ENCODE assay signal across 11 mouse cellular contexts in genomic region chr9:84117337-84117736, GRCm38 (mm10).
DNase-seq lines count a peak whose midpoint lies in the region; ATAC-seq and TF ChIP-seq lines count a peak whose summit lies in the region.
"Had no signal": no experiment of that assay in that cellular context is flagged by ENCODE, and none has a peak within 500 bp of the region (broad histone marks: within the 10 kb centered on the region; RNA-seq: fewer than 3 reads in every experiment).

No protein-coding gene starts in this region.

- no peak overlapping the region for H3K4me2 ChIP-seq in hindbrain, embryonic 13.5 days
- H3K4me2 ChIP-seq in hindbrain, embryonic 16.5 days (ENCODE audit: low read length), result no peak overlapping the region
- no peak overlapping the region for H3K4me2 ChIP-seq in neural tube, embryonic 11.5 days (ENCODE audit: low read depth)
- no peak overlapping the region for H3K4me2 ChIP-seq in neural tube, embryonic 15.5 days
- no peak overlapping the region for H3K4me2 ChIP-seq in stomach, embryonic 14.5 days (replicated peaks; ENCODE audit: low read depth, low read length)

- H3K9me3 ChIP-seq in hindbrain, embryonic 13.5 days, result no peaks in the 10 kb centered on the region
- H3K9me3 ChIP-seq in hindbrain, embryonic 16.5 days (ENCODE audit: control insufficient read depth, low read length), result no peaks in the 10 kb centered on the region
- H3K9me3 ChIP-seq in neural tube, embryonic 11.5 days (ENCODE audit: control insufficient read depth, low read length), result no peaks in the 10 kb centered on the region
- no peaks in the 10 kb centered on the region for H3K9me3 ChIP-seq in neural tube, embryonic 15.5 days (replicated peaks)
- H3K9me3 ChIP-seq in stomach, embryonic 14.5 days (ENCODE audit: control insufficient read depth, low read depth, low read length), result no peaks in the 10 kb centered on the region

- 79% methylated on average over 5 of the region's 5 CpGs for WGBS in hindbrain, embryonic 13.5 days
- WGBS in hindbrain, embryonic 16.5 days, result 70% methylated on average over 5 of the region's 5 CpGs
- 59% methylated on average over 5 of the region's 5 CpGs for WGBS in neural tube, embryonic 11.5 days
- WGBS in neural tube, embryonic 15.5 days, result 64% methylated on average over 5 of the region's 5 CpGs
- 47% methylated on average over 5 of the region's 5 CpGs for WGBS in stomach, embryonic 14.5 days

- ATAC-seq in hindbrain, embryonic 13.5 days (ENCODE audit: low FRiP score), result 0 out of 2 replicates have a peak, but pooled peaks have one; percentile 49
- no peak for ATAC-seq in hindbrain, embryonic 16.5 days
- no peak for ATAC-seq in neural tube, embryonic 11.5 days (ENCODE audit: insufficient read depth, low FRiP score, low TSS enrichment)
- no peak for ATAC-seq in neural tube, embryonic 15.5 days (ENCODE audit: low FRiP score)
- ATAC-seq in stomach, embryonic 14.5 days (ENCODE audit: insufficient number of reproducible peaks, insufficient read depth, low FRiP score, low read depth), result peak; percentile 75; the same call in 1 of the 2 replicates

- no peaks in the 10 kb centered on the region for H3K4me1 ChIP-seq in hindbrain, embryonic 13.5 days (replicated peaks)
- H3K4me1 ChIP-seq in hindbrain, embryonic 16.5 days (ENCODE audit: control insufficient read depth, insufficient read depth, low read depth, low read length), result no peaks in the 10 kb centered on the region
- no peaks in the 10 kb centered on the region for H3K4me1 ChIP-seq in neural tube, embryonic 11.5 days (ENCODE audit: control insufficient read depth, insufficient read depth, low read length)
- peaks cover 6% of the 10 kb centered on the region; the same call in 1 of the 2 replicates for H3K4me1 ChIP-seq in neural tube, embryonic 15.5 days
- no peaks in the 10 kb centered on the region for H3K4me1 ChIP-seq in cortical plate, adult 2 months (ENCODE audit: control insufficient read depth, insufficient read depth, low read length)
- no peaks in the 10 kb centered on the region for H3K4me1 ChIP-seq in stomach, embryonic 14.5 days (ENCODE audit: control insufficient read depth, insufficient read depth, low read length)

- no peak overlapping the region for H3K9ac ChIP-seq in hindbrain, embryonic 13.5 days
- H3K9ac ChIP-seq in hindbrain, embryonic 16.5 days (ENCODE audit: low read depth, low read length), result no peak overlapping the region
- H3K9ac ChIP-seq in neural tube, embryonic 11.5 days (ENCODE audit: low read length), result no peak overlapping the region
- no peak overlapping the region for H3K9ac ChIP-seq in neural tube, embryonic 15.5 days (replicated peaks)
- no peak overlapping the region for H3K9ac ChIP-seq in stomach, embryonic 14.5 days (replicated peaks; ENCODE audit: low read depth, low read length)

- H3K4me3 ChIP-seq in hindbrain, embryonic 13.5 days, result no peak overlapping the region
- no peak overlapping the region for H3K4me3 ChIP-seq in hindbrain, embryonic 16.5 days (ENCODE audit: low read length)
- H3K4me3 ChIP-seq in neural tube, embryonic 11.5 days (ENCODE audit: low read depth, low read length), result no peak overlapping the region
- H3K4me3 ChIP-seq in neural tube, embryonic 15.5 days (replicated peaks), result no peak overlapping the region
- no peak overlapping the region for H3K4me3 ChIP-seq in cortical plate, adult 2 months (ENCODE audit: insufficient read depth, low read length)
- no peak overlapping the region for H3K4me3 ChIP-seq in stomach, embryonic 14.5 days (ENCODE audit: low read depth, low read length)

- H3K36me3 ChIP-seq in hindbrain, embryonic 13.5 days, result no peaks in the 10 kb centered on the region
- H3K36me3 ChIP-seq in hindbrain, embryonic 16.5 days (ENCODE audit: control insufficient read depth, insufficient read depth, low read length), result no peaks in the 10 kb centered on the region
- H3K36me3 ChIP-seq in neural tube, embryonic 11.5 days (ENCODE audit: control insufficient read depth, insufficient read depth, low read length), result no peaks in the 10 kb centered on the region
- H3K36me3 ChIP-seq in neural tube, embryonic 15.5 days, result no peaks in the 10 kb centered on the region
- no peaks in the 10 kb centered on the region for H3K36me3 ChIP-seq in stomach, embryonic 14.5 days (ENCODE audit: control insufficient read depth, insufficient read depth, low read length)

- H3K27me3 ChIP-seq in hindbrain, embryonic 13.5 days, result no peaks in the 10 kb centered on the region
- no peaks in the 10 kb centered on the region for H3K27me3 ChIP-seq in hindbrain, embryonic 16.5 days (replicated peaks; ENCODE audit: control insufficient read depth, insufficient read depth, low read length)
- no peaks in the 10 kb centered on the region for H3K27me3 ChIP-seq in neural tube, embryonic 11.5 days (ENCODE audit: control insufficient read depth, insufficient read depth, low read length)
- no peaks in the 10 kb centered on the region for H3K27me3 ChIP-seq in neural tube, embryonic 15.5 days (replicated peaks)
- no peaks in the 10 kb centered on the region for H3K27me3 ChIP-seq in stomach, embryonic 14.5 days (ENCODE audit: control insufficient read depth, insufficient read depth, low read length)

- peak; percentile 30; the same call in 1 of the 2 replicates for TF ChIP-seq CTCF in cortical plate, adult 2 months (IDR thresholded peaks at IDR 0.05; ENCODE audit: extremely low read depth, insufficient read depth, low read length)

- TF ChIP-seq POLR2A in cortical plate, adult 2 months (IDR thresholded peaks at IDR 0.05; ENCODE audit: extremely low read depth, insufficient read depth, low read length), result no peak

- DNase-seq in neural tube, embryonic 11.5 days (ENCODE audit: low spot score), result peak; percentile 24
- DNase-seq in frontal cortex, postnatal 10 days (ENCODE audit: low spot score in 2 of 2), result no peak
- DNase-seq: cerebellum, adult 11 months; heart, postnatal 14 days; right cerebral cortex, adult 18-20 months; thymus, postnatal 25 days had no signal

- H3K27ac ChIP-seq in hindbrain, embryonic 13.5 days, result no peak overlapping the region
- no peak overlapping the region for H3K27ac ChIP-seq in hindbrain, embryonic 16.5 days (ENCODE audit: low read depth, low read length)
- H3K27ac ChIP-seq in neural tube, embryonic 11.5 days (ENCODE audit: low read depth, low read length), result no peak overlapping the region
- no peak overlapping the region for H3K27ac ChIP-seq in neural tube, embryonic 15.5 days (replicated peaks)
- H3K27ac ChIP-seq in cortical plate, adult 2 months (ENCODE audit: insufficient read depth, low read length), result no peak overlapping the region
- H3K27ac ChIP-seq in stomach, embryonic 14.5 days (ENCODE audit: low read length), result no peak overlapping the region

Comparison
In these comparisons a context has a peak if more than half of its experiments do, and no peak if none do; other contexts are left out.
1. ATAC-seq: peak in hindbrain, embryonic 13.5 days (single experiment) and stomach, embryonic 14.5 days (single experiment); none in hindbrain, embryonic 16.5 days (single experiment), neural tube, embryonic 11.5 days (single experiment) and neural tube, embryonic 15.5 days (single experiment).